Mouse (Mus musculus) G1E (cell line): Measurements from ENCODE around the gene Fcgrt.

Experiments used
- CTCF ChIP-seq: IDR thresholded peaks from 2 replicates; pipeline ENCODE4 v1.5.1; 2012; ENCODE audit warnings: low read depth, low read length, inconsistent platforms, mixed read lengths
- POLR2AphosphoS5 ChIP-seq: IDR thresholded peaks from 2 replicates; pipeline ENCODE4 v1.6.1; 2012; ENCODE audit warnings: low read depth, low read length, inconsistent platforms; ENCODE audit not compliant: insufficient replicate concordance
- TAL1 ChIP-seq: conservative IDR thresholded peaks from 2 replicates; pipeline ENCODE4 v1.6.1; 2012; ENCODE audit warnings: low read depth, low read length, inconsistent platforms, mixed read lengths

DNA sequence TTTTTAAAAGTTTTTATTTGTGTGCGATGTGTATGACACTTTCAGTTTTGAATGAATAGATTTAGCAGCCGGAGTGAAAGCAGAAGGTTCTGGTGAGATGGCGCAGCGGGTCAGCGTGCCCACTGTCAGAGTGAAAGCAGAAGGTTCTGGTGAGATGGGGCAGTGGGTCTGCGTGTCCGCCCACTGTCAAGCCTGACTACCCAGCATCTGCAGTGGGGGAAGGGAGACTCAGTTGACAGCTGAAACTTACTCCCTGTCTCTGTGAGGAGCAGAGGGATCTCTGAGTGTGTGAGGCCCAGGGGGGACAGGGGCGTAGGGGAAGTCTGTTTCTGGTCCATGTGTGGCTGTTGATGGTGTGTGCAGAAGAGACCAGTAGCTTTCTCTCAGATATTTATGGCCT is 13.9 kb upstream of the Fcgrt start:
- no peak for TF ChIP-seq POLR2AphosphoS5
- no peak for TF ChIP-seq CTCF
- TF ChIP-seq TAL1, result no peak
